ENCODE assay signal across 10 mouse cellular contexts in genomic region chr10:39462711-39463110, GRCm38 (mm10).
DNase-seq lines count a peak whose midpoint lies in the region; ATAC-seq and TF ChIP-seq lines count a peak whose summit lies in the region.
"Had no signal": no experiment of that assay in that cellular context is flagged by ENCODE, and none has a peak within 500 bp of the region (broad histone marks: within the 10 kb centered on the region; RNA-seq: fewer than 3 reads in every experiment).

No protein-coding gene starts in this region.

- peaks cover 13 to 21% of the 10 kb centered on the region in 2 experiments for H3K4me1 ChIP-seq in liver, embryonic 14.5 days (replicated peaks; ENCODE audit: control insufficient read depth in 2 of 2, insufficient read depth in 2 of 2, low read length in 1 of 2)
- H3K4me1 ChIP-seq in liver, embryonic 11.5 days (replicated peaks; ENCODE audit: control insufficient read depth, insufficient read depth, low read length), result peaks cover 18% of the 10 kb centered on the region
- peaks cover 40% of the 10 kb centered on the region for H3K4me1 ChIP-seq in hindbrain, embryonic 16.5 days (ENCODE audit: control insufficient read depth, insufficient read depth, low read depth, low read length)
- H3K4me1 ChIP-seq in limb, embryonic 15.5 days, result peaks cover 33% of the 10 kb centered on the region
- H3K4me1 ChIP-seq in stomach, embryonic 16.5 days (ENCODE audit: control insufficient read depth, insufficient read depth, low read length), result peaks cover 30% of the 10 kb centered on the region

- no peak for DNase-seq in liver, embryonic 14.5 days (ENCODE audit: low read depth in 3 of 3, low spot score in 3 of 3)
- no peak for DNase-seq in liver, embryonic 11.5 days (ENCODE audit: low spot score)
- DNase-seq in right cerebral cortex, postnatal 14 days, result no peak
- no peak for DNase-seq in thymus, postnatal 10 days (ENCODE audit: low spot score in 2 of 2)
- no peak for DNase-seq in thymus, postnatal 4 days

- no peak overlapping the region for H3K27ac ChIP-seq in liver, embryonic 14.5 days
- H3K27ac ChIP-seq in liver, embryonic 11.5 days (ENCODE audit: low read depth, low read length), result no peak overlapping the region
- H3K27ac ChIP-seq in hindbrain, embryonic 16.5 days (ENCODE audit: low read depth, low read length), result peak overlapping the region; percentile 49
- H3K27ac ChIP-seq in limb, embryonic 15.5 days, result peak overlapping the region; percentile 51
- H3K27ac ChIP-seq in stomach, embryonic 16.5 days (ENCODE audit: low read length), result no peak overlapping the region; the same call in 1 of the 2 replicates
- H3K27ac ChIP-seq: limb, embryonic 13.5 days had no signal

- H3K27me3 ChIP-seq in liver, embryonic 14.5 days (ENCODE audit: control insufficient read depth, insufficient read depth, low read length), result no peaks in the 10 kb centered on the region
- H3K27me3 ChIP-seq in liver, embryonic 11.5 days (replicated peaks; ENCODE audit: control insufficient read depth, insufficient read depth, low read length), result no peaks in the 10 kb centered on the region
- no peaks in the 10 kb centered on the region for H3K27me3 ChIP-seq in hindbrain, embryonic 16.5 days (replicated peaks; ENCODE audit: control insufficient read depth, insufficient read depth, low read length)
- no peaks in the 10 kb centered on the region for H3K27me3 ChIP-seq in limb, embryonic 15.5 days
- H3K27me3 ChIP-seq in stomach, embryonic 16.5 days (ENCODE audit: control insufficient read depth, insufficient read depth, low read length), result no peaks in the 10 kb centered on the region
- H3K27me3 ChIP-seq: limb, embryonic 13.5 days had no signal

- H3K9ac ChIP-seq in liver, embryonic 14.5 days (replicated peaks), result no peak overlapping the region
- no peak overlapping the region for H3K9ac ChIP-seq in liver, embryonic 11.5 days (ENCODE audit: low read depth, low read length)
- H3K9ac ChIP-seq in hindbrain, embryonic 16.5 days (ENCODE audit: low read depth, low read length), result no peak overlapping the region
- no peak overlapping the region for H3K9ac ChIP-seq in limb, embryonic 15.5 days
- H3K9ac ChIP-seq in stomach, embryonic 16.5 days (ENCODE audit: low read length), result peak overlapping the region; percentile 38; the same call in 1 of the 2 replicates
- H3K9ac ChIP-seq: limb, embryonic 13.5 days had no signal

- no peak for ATAC-seq in liver, embryonic 14.5 days (ENCODE audit: insufficient read depth)
- ATAC-seq in liver, embryonic 11.5 days (replicated peaks; ENCODE audit: low FRiP score), result no peak
- ATAC-seq in hindbrain, embryonic 16.5 days, result no peak
- ATAC-seq in limb, embryonic 15.5 days (ENCODE audit: insufficient number of reproducible peaks, low FRiP score, low TSS enrichment, low read depth), result no peak
- peak; percentile 59; the same call in 1 of the 2 replicates for ATAC-seq in stomach, embryonic 16.5 days (ENCODE audit: insufficient read depth, low FRiP score)

- no peak overlapping the region for H3K4me3 ChIP-seq in liver, embryonic 14.5 days (ENCODE audit: insufficient read depth in 1 of 2, low read depth in 2 of 2, low read length in 2 of 2)
- no peak overlapping the region for H3K4me3 ChIP-seq in liver, embryonic 11.5 days (ENCODE audit: low read depth, low read length)
- H3K4me3 ChIP-seq in hindbrain, embryonic 16.5 days (ENCODE audit: low read length), result no peak overlapping the region
- H3K4me3 ChIP-seq in limb, embryonic 15.5 days, result no peak overlapping the region
- no peak overlapping the region for H3K4me3 ChIP-seq in stomach, embryonic 16.5 days (replicated peaks; ENCODE audit: low read length)
- H3K4me3 ChIP-seq: limb, embryonic 13.5 days had no signal

- H3K4me2 ChIP-seq in liver, embryonic 14.5 days (ENCODE audit: low read depth), result no peak overlapping the region
- no peak overlapping the region for H3K4me2 ChIP-seq in liver, embryonic 11.5 days
- H3K4me2 ChIP-seq in hindbrain, embryonic 16.5 days (ENCODE audit: low read length), result no peak overlapping the region
- no peak overlapping the region for H3K4me2 ChIP-seq in limb, embryonic 15.5 days
- peak overlapping the region; percentile 2; the same call in 1 of the 2 replicates for H3K4me2 ChIP-seq in stomach, embryonic 16.5 days (ENCODE audit: low read depth, low read length)
- H3K4me2 ChIP-seq: limb, embryonic 13.5 days had no signal

- no peak for TF ChIP-seq EP300 in liver, embryonic 14.5 days (IDR thresholded peaks at IDR 0.05; ENCODE audit: low read depth)

- 0 out of 2 replicates have a peak, but pooled peaks have one; percentile 21 for TF ChIP-seq CTCF in liver, embryonic 14.5 days (IDR thresholded peaks at IDR 0.05; ENCODE audit: low read depth)

- WGBS in liver, embryonic 14.5 days (ENCODE audit: insufficient replicate concordance), result 58% methylated on average over 8 of the region's 8 CpGs
- 62% methylated on average over 8 of the region's 8 CpGs for WGBS in liver, embryonic 11.5 days
- 57% methylated on average over 8 of the region's 8 CpGs for WGBS in hindbrain, embryonic 16.5 days
- 56% methylated on average over 8 of the region's 8 CpGs for WGBS in limb, embryonic 15.5 days
- WGBS in stomach, embryonic 16.5 days, result 34% methylated on average over 8 of the region's 8 CpGs

- no peaks in the 10 kb centered on the region for H3K9me3 ChIP-seq in liver, embryonic 14.5 days (ENCODE audit: control insufficient read depth, low read length)
- H3K9me3 ChIP-seq in liver, embryonic 11.5 days (ENCODE audit: control insufficient read depth, low read length), result no peaks in the 10 kb centered on the region
- no peaks in the 10 kb centered on the region for H3K9me3 ChIP-seq in hindbrain, embryonic 16.5 days (ENCODE audit: control insufficient read depth, low read length)
- H3K9me3 ChIP-seq in limb, embryonic 15.5 days, result no peaks in the 10 kb centered on the region
- H3K9me3 ChIP-seq in stomach, embryonic 16.5 days (replicated peaks; ENCODE audit: control insufficient read depth, low read length), result no peaks in the 10 kb centered on the region
- H3K9me3 ChIP-seq: G1E; limb, embryonic 13.5 days had no signal

- H3K36me3 ChIP-seq in liver, embryonic 14.5 days (replicated peaks; ENCODE audit: control insufficient read depth, insufficient read depth, low read depth), result no peaks in the 10 kb centered on the region
- no peaks in the 10 kb centered on the region for H3K36me3 ChIP-seq in liver, embryonic 11.5 days (ENCODE audit: control insufficient read depth, insufficient read depth, low read length)
- H3K36me3 ChIP-seq in hindbrain, embryonic 16.5 days (ENCODE audit: control insufficient read depth, insufficient read depth, low read length), result no peaks in the 10 kb centered on the region
- no peaks in the 10 kb centered on the region for H3K36me3 ChIP-seq in limb, embryonic 15.5 days
- H3K36me3 ChIP-seq in stomach, embryonic 16.5 days (ENCODE audit: control insufficient read depth, insufficient read depth, low read length), result no peaks in the 10 kb centered on the region
- H3K36me3 ChIP-seq: limb, embryonic 13.5 days had no signal

Comparison
In these comparisons a context has a peak if more than half of its experiments do, and no peak if none do; other contexts are left out.
1. H3K27ac ChIP-seq: peak in hindbrain, embryonic 16.5 days (single experiment) and limb, embryonic 15.5 days (single experiment); none in liver, embryonic 14.5 days (single experiment), liver, embryonic 11.5 days (single experiment) and stomach, embryonic 16.5 days (single experiment).